In the genomic region with DNA sequence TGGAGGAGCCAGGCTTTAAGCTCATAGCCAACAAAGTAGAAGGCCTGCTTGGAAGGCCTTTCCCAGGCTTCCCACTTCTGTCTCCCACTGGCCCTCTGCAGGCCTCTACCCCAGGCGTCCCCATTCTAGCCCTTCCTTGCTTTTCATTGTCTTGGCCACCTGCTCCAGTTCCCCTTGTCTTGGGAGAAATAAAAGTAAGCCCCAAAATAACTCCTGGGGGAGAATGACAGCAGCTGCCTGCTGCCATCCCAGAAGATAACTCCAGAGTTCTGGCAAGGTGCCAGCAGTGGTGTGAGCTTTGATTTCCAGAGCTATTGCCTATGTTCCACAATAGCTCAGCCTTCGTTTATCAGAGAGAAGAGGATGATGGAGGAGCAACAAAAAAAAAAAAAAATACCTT, we compare ENCODE assay signal across 8 mouse cellular contexts.
DNase-seq lines count a peak whose midpoint lies in the region; ATAC-seq and TF ChIP-seq lines count a peak whose summit lies in the region.

No protein-coding gene starts in this region.

- no peak overlapping the region for H3K9ac ChIP-seq in forebrain, postnatal 0 days
- H3K9ac ChIP-seq in forebrain, embryonic 12.5 days, result no peak overlapping the region
- no peak overlapping the region for H3K9ac ChIP-seq in lung, embryonic 14.5 days
- H3K9ac ChIP-seq in heart, embryonic 13.5 days, result no peak overlapping the region
- no peak overlapping the region for H3K9ac ChIP-seq in intestine, embryonic 16.5 days (ENCODE audit: low read depth, low read length)

- no peaks in the 10 kb centered on the region for H3K27me3 ChIP-seq in forebrain, postnatal 0 days (ENCODE audit: insufficient read depth, low read length)
- H3K27me3 ChIP-seq in forebrain, embryonic 12.5 days, result no peaks in the 10 kb centered on the region
- no peaks in the 10 kb centered on the region for H3K27me3 ChIP-seq in lung, embryonic 14.5 days (ENCODE audit: insufficient read depth, low read length)
- H3K27me3 ChIP-seq in heart, embryonic 13.5 days (replicated peaks), result no peaks in the 10 kb centered on the region
- no peaks in the 10 kb centered on the region for H3K27me3 ChIP-seq in intestine, embryonic 16.5 days (replicated peaks; ENCODE audit: control insufficient read depth, insufficient read depth, low read length)

- peaks cover 12% of the 10 kb centered on the region for H3K4me1 ChIP-seq in forebrain, postnatal 0 days (ENCODE audit: insufficient read depth)
- H3K4me1 ChIP-seq in forebrain, embryonic 12.5 days, result peaks cover 18% of the 10 kb centered on the region; the same call in 1 of the 2 replicates
- no peaks in the 10 kb centered on the region for H3K4me1 ChIP-seq in lung, embryonic 14.5 days (ENCODE audit: insufficient read depth)
- H3K4me1 ChIP-seq in lung, adult 2 months (ENCODE audit: control insufficient read depth, insufficient read depth, low read length), result no peaks in the 10 kb centered on the region
- H3K4me1 ChIP-seq in heart, embryonic 13.5 days, result peaks cover 55% of the 10 kb centered on the region
- H3K4me1 ChIP-seq in intestine, embryonic 16.5 days (ENCODE audit: control insufficient read depth, insufficient read depth, low read length), result no peaks in the 10 kb centered on the region

- no peak overlapping the region for H3K4me3 ChIP-seq in forebrain, postnatal 0 days (ENCODE audit: low read depth, low read length)
- no peak overlapping the region for H3K4me3 ChIP-seq in forebrain, embryonic 12.5 days (replicated peaks)
- no peak overlapping the region for H3K4me3 ChIP-seq in lung, embryonic 14.5 days (ENCODE audit: low read depth, low read length)
- H3K4me3 ChIP-seq in lung, adult 2 months (replicated peaks; ENCODE audit: extremely low read depth, low read depth, low read length), result no peak overlapping the region
- no peak overlapping the region for H3K4me3 ChIP-seq in heart, embryonic 13.5 days
- no peak overlapping the region for H3K4me3 ChIP-seq in intestine, embryonic 16.5 days (ENCODE audit: low read length)

- no peaks in the 10 kb centered on the region for H3K9me3 ChIP-seq in forebrain, postnatal 0 days (ENCODE audit: low read length)
- H3K9me3 ChIP-seq in forebrain, embryonic 12.5 days, result no peaks in the 10 kb centered on the region
- H3K9me3 ChIP-seq in lung, embryonic 14.5 days (ENCODE audit: low read depth, low read length), result no peaks in the 10 kb centered on the region
- H3K9me3 ChIP-seq in heart, embryonic 13.5 days, result no peaks in the 10 kb centered on the region
- H3K9me3 ChIP-seq in intestine, embryonic 16.5 days (ENCODE audit: control insufficient read depth, low read length), result no peaks in the 10 kb centered on the region

- intact Hi-C loops in left cerebral cortex, postnatal 25 days (cut with DNase I), result loop anchor here (5.0 to 10.0 kb wide), 3 partner anchors 210 to 443 kb away; no protein-coding TSS in a partner anchor

- no peak for TF ChIP-seq POLR2A in lung, adult 2 months (IDR thresholded peaks at IDR 0.05; ENCODE audit: borderline replicate concordance, extremely low read depth, low read depth, low read length)

- H3K27ac ChIP-seq in forebrain, postnatal 0 days (ENCODE audit: low read depth, low read length), result no peak overlapping the region
- no peak overlapping the region for H3K27ac ChIP-seq in forebrain, embryonic 12.5 days
- no peak overlapping the region for H3K27ac ChIP-seq in lung, embryonic 14.5 days (ENCODE audit: low read depth)
- peak overlapping the region; percentile 78 for H3K27ac ChIP-seq in heart, embryonic 13.5 days (replicated peaks)
- H3K27ac ChIP-seq in intestine, embryonic 16.5 days (ENCODE audit: low read length), result no peak overlapping the region

- H3K4me2 ChIP-seq in forebrain, postnatal 0 days (ENCODE audit: low read depth), result no peak overlapping the region
- H3K4me2 ChIP-seq in forebrain, embryonic 12.5 days, result no peak overlapping the region
- no peak overlapping the region for H3K4me2 ChIP-seq in lung, embryonic 14.5 days
- peak overlapping the region; percentile 10; the same call in 1 of the 2 replicates for H3K4me2 ChIP-seq in heart, embryonic 13.5 days
- no peak overlapping the region for H3K4me2 ChIP-seq in intestine, embryonic 16.5 days (ENCODE audit: low read depth, low read length)

- H3K36me3 ChIP-seq in forebrain, postnatal 0 days (ENCODE audit: insufficient read depth), result no peaks in the 10 kb centered on the region
- H3K36me3 ChIP-seq in forebrain, embryonic 12.5 days (replicated peaks), result no peaks in the 10 kb centered on the region
- no peaks in the 10 kb centered on the region for H3K36me3 ChIP-seq in lung, embryonic 14.5 days (ENCODE audit: insufficient read depth)
- no peaks in the 10 kb centered on the region for H3K36me3 ChIP-seq in heart, embryonic 13.5 days
- no peaks in the 10 kb centered on the region for H3K36me3 ChIP-seq in intestine, embryonic 16.5 days (ENCODE audit: control insufficient read depth, insufficient read depth, low read length)

- ATAC-seq in forebrain, postnatal 0 days, result no peak
- no peak for ATAC-seq in forebrain, embryonic 12.5 days (ENCODE audit: low FRiP score)
- no peak for ATAC-seq in lung, embryonic 14.5 days (ENCODE audit: insufficient read depth)
- ATAC-seq in heart, embryonic 13.5 days (ENCODE audit: extremely low read depth, insufficient number of reproducible peaks, low FRiP score, low TSS enrichment), result no peak
- ATAC-seq in CD4-positive, CD25-positive, alpha-beta regulatory T cell, adult 4 months, result no peak
- no peak for ATAC-seq in intestine, embryonic 16.5 days

- WGBS in forebrain, postnatal 0 days, result 14% methylated on average over 2 of the region's 2 CpGs
- 36% methylated on average over 2 of the region's 2 CpGs for WGBS in forebrain, embryonic 12.5 days
- WGBS in lung, embryonic 14.5 days, result 30% methylated on average over 2 of the region's 2 CpGs
- 36% methylated on average over 2 of the region's 2 CpGs for WGBS in lung, adult 2 months
- 7% methylated on average over 2 of the region's 2 CpGs for WGBS in heart, embryonic 13.5 days
- 30% methylated on average over 2 of the region's 2 CpGs for WGBS in intestine, embryonic 16.5 days

- no peak for TF ChIP-seq CTCF in forebrain, postnatal 0 days (IDR thresholded peaks at IDR 0.05; ENCODE audit: low read depth)
- no peak for TF ChIP-seq CTCF in lung, embryonic 14.5 days (IDR thresholded peaks at IDR 0.05; ENCODE audit: low read depth)
- no peak for TF ChIP-seq CTCF in lung, adult 2 months (IDR thresholded peaks at IDR 0.05; ENCODE audit: insufficient read depth, low read length)

- peak; percentile 20 for DNase-seq in forebrain, postnatal 0 days
- peak; percentile 56 for DNase-seq in lung, embryonic 14.5 days
- no peak for DNase-seq in lung, adult 2 months
- peak; percentile 43 to 68 for DNase-seq in left cerebral cortex, postnatal 25 days (ENCODE audit: low spot score in 2 of 2)
